Mouse (Mus musculus) left cerebral cortex, postnatal 25 days (tissue): Measurements from ENCODE around the gene Psmd1. TPM values are rescaled to one million over a fixed set of nuclear protein-coding genes. Genes with fewer than 3 reads are reported as not detected.

Experiments
- DNase-seq, 2 experiments: peaks; one replicate each; pipeline ENCODE4 v3.0.0; 2022; ENCODE audit warnings: low spot score in 2 of 2, mixed read lengths in 1 of 2
- intact Hi-C: fragments of 180-260 bp; cut with DNase I; formaldehyde crosslinking; loops from one replicate; pipeline ENCODE4 v1.15.1; 2025
- total RNA-seq, 2 experiments: library from RNA; stranded (reverse); gene quantifications; 2 replicates each; pipeline ENCODE4 v1.2.3; 2021

Psmd1 gene
- total RNA-seq, 2 experiments from 2014 or later, result 103 to 108 TPM

GRCm38 (mm10) chr1:86056284-86056683 lies 7.9 kb upstream of the Psmd1 start:
- intact Hi-C loops, result loop anchor here (5.0 kb wide), 1 partner anchor 124 kb away; no protein-coding TSS in a partner anchor
- no peak for DNase-seq

GRCm38 (mm10) chr1:86058856-86059769 lies 5.1 kb upstream of the Psmd1 start:
- intact Hi-C loops, result loop anchor here (5.0 kb wide), 1 partner anchor 127 kb away; no protein-coding TSS in a partner anchor

DNA sequence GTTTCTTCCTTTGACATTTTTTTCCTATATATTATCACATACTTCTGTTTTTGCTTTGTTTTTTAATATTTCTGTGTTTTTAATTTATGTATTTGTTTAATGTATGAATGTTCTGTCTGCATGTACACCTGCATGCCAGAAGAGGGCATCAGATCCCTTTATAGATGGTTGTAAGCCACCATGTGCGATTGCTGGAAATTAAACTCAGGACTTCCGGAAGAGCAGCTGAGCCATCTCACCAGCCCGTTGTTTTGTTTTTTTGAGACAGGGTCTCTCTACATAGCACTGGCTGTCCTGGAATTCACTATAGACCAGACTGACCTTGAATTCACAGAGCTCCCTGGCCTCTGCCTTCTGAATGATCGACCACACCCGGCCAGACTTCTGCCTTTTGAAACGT lies 1.7 kb upstream of the Psmd1 start:
- intact Hi-C loops, result loop anchor here (5.0 to 10.0 kb wide), 2 partner anchors 210 to 292 kb away; partner anchors contain the start of gene Ncl

More at GRCm38 (mm10) chr1:86058856-86059769, 5.1 kb upstream of the Psmd1 start:
- DNase-seq, result peak; percentile 92 to 96

GRCm38 (mm10) chr1:86076565-86076964 lies 12.4 kb downstream of the Psmd1 start:
- DNase-seq, result peak in 1 of 2 experiments; percentile 50
- intact Hi-C loops, result no loop called here

More for the DNA sequence above, 1.7 kb upstream of the Psmd1 start:
- DNase-seq, result no peak

DNA sequence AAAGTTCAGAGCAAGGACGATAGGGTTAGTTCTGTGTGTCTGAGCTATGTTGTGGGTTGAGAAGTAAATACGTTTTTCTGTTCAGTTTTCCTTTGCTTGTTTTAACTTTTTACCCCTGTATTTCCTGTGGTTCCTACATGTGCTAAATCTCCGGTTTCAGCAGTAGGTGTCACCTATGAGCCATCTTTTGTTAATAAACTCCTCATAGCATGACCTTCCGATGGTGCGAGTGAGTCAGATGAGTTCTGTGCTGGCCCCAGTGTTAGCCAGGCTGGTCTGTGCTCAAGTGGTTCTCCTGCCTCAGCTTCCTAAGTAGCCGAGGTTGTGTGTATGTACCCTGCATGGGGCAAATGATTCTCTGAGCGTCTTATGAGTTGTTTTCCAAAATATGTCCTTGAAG lies 30.2 kb downstream of the Psmd1 start:
- DNase-seq, result no peak
- intact Hi-C loops, result no loop called here

DNA sequence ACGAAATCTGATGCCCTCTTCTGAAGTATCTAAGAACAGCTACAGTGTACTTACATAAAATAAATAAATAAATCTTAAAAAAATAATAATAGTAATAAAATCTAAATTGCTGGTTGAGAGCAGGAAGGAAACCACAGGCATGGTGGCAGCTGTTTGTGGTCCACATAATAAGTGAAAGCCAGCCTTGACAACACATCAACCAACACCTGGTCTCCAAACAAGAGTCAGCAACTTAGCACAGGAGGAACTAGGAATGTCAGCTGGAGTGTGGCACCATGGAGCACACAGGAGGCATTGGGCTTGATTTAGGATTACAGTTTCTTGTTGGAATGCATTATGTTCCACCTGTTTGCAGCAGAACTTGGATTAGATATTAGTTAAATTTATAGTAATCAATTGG lies 40.9 kb downstream of the Psmd1 start:
- no peak for DNase-seq
- intact Hi-C loops, result no loop called here

DNA sequence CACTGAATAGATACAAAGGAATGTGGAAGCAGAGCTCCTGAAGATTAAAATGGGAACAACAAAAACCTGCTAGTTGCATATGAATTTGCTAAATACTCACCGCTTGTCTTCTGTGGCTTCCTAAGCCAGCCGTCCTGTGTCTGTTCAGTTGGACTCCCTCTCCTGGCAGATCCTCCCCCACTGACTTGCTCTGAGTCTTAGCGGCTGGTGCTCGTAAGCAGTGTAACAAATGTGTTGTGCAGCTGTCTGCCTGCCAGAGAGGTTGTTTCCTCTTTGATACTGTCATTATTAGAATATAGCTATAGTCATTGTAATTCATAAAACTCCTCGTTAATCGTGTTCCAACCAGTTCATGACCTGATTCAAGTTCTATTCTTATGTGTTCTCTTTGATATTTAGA lies 47.6 kb downstream of the Psmd1 start, which contains the start of gene Htr2b:
TSS of gene Htr2b (minus strand) at position 192 of the 400 bp plus-strand sequence.
- intact Hi-C loops, result no loop called here
- DNase-seq, result peak; percentile 43 to 71

DNA sequence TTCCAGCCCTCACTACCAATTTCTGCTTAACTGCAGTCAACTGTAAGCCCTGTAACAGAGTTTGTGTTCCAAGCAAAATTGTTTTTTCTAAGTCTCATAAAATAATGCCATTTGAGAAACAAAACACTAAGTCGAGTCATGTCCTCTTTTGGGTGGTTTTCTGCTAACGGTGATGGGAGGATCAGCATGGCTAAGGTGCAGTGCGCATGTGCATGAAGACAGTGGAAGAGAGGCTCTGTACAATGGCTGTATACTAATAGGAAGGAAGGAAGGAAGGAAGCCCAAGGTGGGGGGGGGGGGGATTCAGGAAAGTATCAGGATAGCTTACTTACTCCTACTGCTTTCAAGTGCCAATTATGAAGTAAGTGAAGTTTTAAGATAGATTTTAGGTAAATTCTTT lies 50.0 kb downstream of the Psmd1 start:
- intact Hi-C loops, result no loop called here
- no peak for DNase-seq

- intact Hi-C loops, result no loop called here
- DNase-seq, result no peak
These were observed 55.4 kb downstream of the Psmd1 start for GRCm38 (mm10) chr1:86119549-86119948.

GRCm38 (mm10) chr1:86126036-86126435 lies 61.8 kb downstream of the Psmd1 start:
- intact Hi-C loops, result no loop called here
- DNase-seq, result peak in 1 of 2 experiments; percentile 25

- DNase-seq, result no peak
- intact Hi-C loops, result no loop called here
These were observed 69.2 kb downstream of the Psmd1 start, which contains the start of gene Gm21972 for GRCm38 (mm10) chr1:86133337-86133736. Gene Gm21972, plus strand, starts transcription at chr1:86133637.

- intact Hi-C loops, result no loop called here
- no peak for DNase-seq
These were observed 71.1 kb downstream of the Psmd1 start for GRCm38 (mm10) chr1:86135315-86135714.

GRCm38 (mm10) chr1:86141081-86141480 lies 76.9 kb downstream of the Psmd1 start:
- DNase-seq, result no peak
- intact Hi-C loops, result no loop called here

DNA sequence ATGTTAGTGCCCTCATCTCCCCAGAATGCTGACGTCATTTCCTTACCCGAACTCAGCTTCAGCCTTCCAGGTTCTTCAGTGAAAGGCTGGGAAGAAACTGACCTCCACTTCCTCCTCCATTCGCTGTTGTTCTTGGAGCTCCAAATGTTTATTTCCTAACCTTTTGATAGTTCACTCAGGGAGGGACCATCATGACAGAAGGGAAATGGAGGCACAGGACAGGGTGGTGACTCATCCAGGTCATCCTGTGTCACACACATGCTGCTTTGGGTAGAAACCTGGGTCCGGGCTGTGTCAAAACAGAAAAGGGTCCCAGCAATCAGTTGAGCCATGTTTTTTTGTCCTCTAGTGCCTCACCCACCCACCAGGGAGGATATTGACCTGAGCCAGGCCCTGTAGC lies 79.0 kb downstream of the Psmd1 start:
- DNase-seq, result no peak
- intact Hi-C loops, result no loop called here

GRCm38 (mm10) chr1:86144001-86144944 lies 80.1 kb downstream of the Psmd1 start:
- DNase-seq, result peak in 1 of 2 experiments; percentile 11
- intact Hi-C loops, result no loop called here

GRCm38 (mm10) chr1:86146293-86146692 lies 82.1 kb downstream of the Psmd1 start:
- intact Hi-C loops, result no loop called here
- DNase-seq, result no peak

- intact Hi-C loops, result no loop called here
- no peak for DNase-seq
These were observed 83.4 kb downstream of the Psmd1 start for GRCm38 (mm10) chr1:86147557-86147956.

DNA sequence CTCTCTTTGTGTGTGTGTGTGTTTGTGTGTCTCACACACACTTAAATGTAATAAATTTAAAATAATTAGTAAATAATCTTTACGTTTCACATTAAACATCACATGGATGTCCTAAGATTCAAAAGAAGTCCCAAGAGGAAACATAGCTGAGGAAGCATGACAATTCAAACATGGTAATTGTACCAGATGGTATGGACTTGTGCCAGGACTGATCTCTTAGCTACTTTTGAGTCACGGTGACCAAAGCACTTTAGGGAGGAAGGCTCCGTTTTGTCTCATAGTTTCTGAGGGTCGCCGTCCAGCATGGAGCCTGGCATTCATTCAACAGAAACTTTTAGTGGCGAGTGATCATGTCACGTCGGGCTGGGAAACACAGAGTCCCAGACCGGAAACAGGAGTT lies 84.0 kb downstream of the Psmd1 start:
- DNase-seq, result peak in 1 of 2 experiments; percentile 25
- intact Hi-C loops, result no loop called here

DNA sequence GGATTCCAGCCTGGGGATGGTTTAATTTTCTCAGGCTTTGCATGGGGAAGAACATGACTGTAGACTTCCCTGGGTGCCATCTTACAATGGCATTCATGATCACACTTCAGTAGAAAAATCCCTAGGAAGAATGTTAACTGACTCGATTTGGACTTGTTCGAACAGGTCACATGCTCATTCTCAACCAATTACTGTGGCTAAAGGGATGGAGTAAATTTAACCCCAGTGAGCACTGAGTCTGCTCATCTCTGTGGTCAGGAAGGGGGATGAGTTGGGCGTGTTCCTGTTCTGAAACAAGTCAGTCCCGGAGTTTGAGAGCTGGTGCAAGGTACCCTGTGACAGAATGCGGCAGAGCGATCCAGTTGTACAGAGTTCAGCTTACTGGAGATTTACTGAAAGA lies 86.7 kb downstream of the Psmd1 start:
- DNase-seq, result no peak
- intact Hi-C loops, result no loop called here

GRCm38 (mm10) chr1:86151376-86151775 lies 87.2 kb downstream of the Psmd1 start:
- no peak for DNase-seq
- intact Hi-C loops, result no loop called here
